Mouse (Mus musculus): ENCODE data around the gene Hrh3. TPM values are rescaled to one million over a fixed set of nuclear protein-coding genes. Genes with fewer than 3 reads are reported as not detected.

Hrh3 gene
- polyA plus RNA-seq, 1 experiment: 0.17 TPM

GRCm38 (mm10) chr2:180107081-180107480 is 2.8 kb upstream of the Hrh3 start:
- DNase-seq: no peak
- TF ChIP-seq CTCF (conservative IDR thresholded peaks at IDR 0.05; ENCODE audit: insufficient read depth, insufficient read length, low read depth, low read length) (0 out of 2 replicates have a peak, but pooled peaks have one; percentile 19), POLR2A (IDR thresholded peaks at IDR 0.05; ENCODE audit: low read depth, low read length) (no peak)
- Histone ChIP-seq H3K4me3 (ENCODE audit: insufficient read depth, low read depth, low read length) (no peak overlapping the region), H3K27ac (ENCODE audit: insufficient read depth, low read depth, low read length) (no peak overlapping the region), H3K27me3 (replicated peaks; ENCODE audit: control insufficient read depth, insufficient read depth, low read length) (peaks cover 1% of the 10 kb centered on the region; the same call in 1 of the 2 replicates), H3K4me1 (ENCODE audit: control insufficient read depth, insufficient read depth, low read length) (0 out of 2 replicates have a peak, but pooled peaks cover 3% of the 10 kb centered on the region), H3K36me3 (ENCODE audit: control insufficient read depth, insufficient read depth, low read length) (no peaks in the 10 kb centered on the region)
- 80% methylated on average over 4 of the region's 4 CpGs for WGBS

GRCm38 (mm10) chr2:180105441-180106190 is 1.3 kb upstream of the Hrh3 start:
- Histone ChIP-seq H3K4me1 (ENCODE audit: control insufficient read depth, insufficient read depth, low read length) (0 out of 2 replicates have a peak, but pooled peaks cover 3% of the 10 kb centered on the region), H3K4me3 (ENCODE audit: insufficient read depth, low read depth, low read length) (no peak overlapping the region), H3K27ac (ENCODE audit: insufficient read depth, low read depth, low read length) (no peak overlapping the region), H3K27me3 (replicated peaks; ENCODE audit: control insufficient read depth, insufficient read depth, low read length) (peaks cover 1% of the 10 kb centered on the region; the same call in 1 of the 2 replicates), H3K36me3 (ENCODE audit: control insufficient read depth, insufficient read depth, low read length) (no peaks in the 10 kb centered on the region)
- DNase-seq: peak; percentile 52
- TF ChIP-seq POLR2A (IDR thresholded peaks at IDR 0.05; ENCODE audit: low read depth, low read length): no peak
- TF ChIP-seq CTCF (conservative IDR thresholded peaks at IDR 0.05; ENCODE audit: insufficient read depth, insufficient read length, low read depth, low read length): no peak
- 21% methylated on average over 8 of the region's 8 CpGs for WGBS

GRCm38 (mm10) chr2:180104659-180105377 is 530 bp upstream of the Hrh3 start:
- Histone ChIP-seq H3K27ac (ENCODE audit: insufficient read depth, low read depth, low read length) (no peak overlapping the region), H3K4me3 (ENCODE audit: insufficient read depth, low read depth, low read length) (peak overlapping the region; percentile 22; the same call in 1 of the 2 replicates), H3K36me3 (ENCODE audit: control insufficient read depth, insufficient read depth, low read length) (no peaks in the 10 kb centered on the region), H3K4me1 (ENCODE audit: control insufficient read depth, insufficient read depth, low read length) (0 out of 2 replicates have a peak, but pooled peaks cover 3% of the 10 kb centered on the region), H3K27me3 (replicated peaks; ENCODE audit: control insufficient read depth, insufficient read depth, low read length) (peaks cover 1% of the 10 kb centered on the region; the same call in 1 of the 2 replicates)
- TF ChIP-seq POLR2A (IDR thresholded peaks at IDR 0.05; ENCODE audit: low read depth, low read length) (no peak), CTCF (conservative IDR thresholded peaks at IDR 0.05; ENCODE audit: insufficient read depth, insufficient read length, low read depth, low read length) (no peak)
- 9% methylated on average over 24 of the region's 24 CpGs for WGBS
- no peak for DNase-seq

- no peak for DNase-seq
- no peaks in the 10 kb centered on the region for H3K36me3 ChIP-seq (ENCODE audit: control insufficient read depth, insufficient read depth, low read length)
- H3K4me3 ChIP-seq (ENCODE audit: insufficient read depth, low read depth, low read length): peak overlapping the region; percentile 44; the same call in 1 of the 2 replicates
- TF ChIP-seq POLR2A (IDR thresholded peaks at IDR 0.05; ENCODE audit: low read depth, low read length) (no peak), CTCF (conservative IDR thresholded peaks at IDR 0.05; ENCODE audit: insufficient read depth, insufficient read length, low read depth, low read length) (no peak)
- under 1% methylated on average over 56 of the region's 57 CpGs for WGBS
- 0 out of 2 replicates have a peak, but pooled peaks cover 3% of the 10 kb centered on the region for H3K4me1 ChIP-seq (ENCODE audit: control insufficient read depth, insufficient read depth, low read length)
- peaks cover 1% of the 10 kb centered on the region; the same call in 1 of the 2 replicates for H3K27me3 ChIP-seq (replicated peaks; ENCODE audit: control insufficient read depth, insufficient read depth, low read length)
- no peak overlapping the region for H3K27ac ChIP-seq (ENCODE audit: insufficient read depth, low read depth, low read length)
Observed at GRCm38 (mm10) chr2:180103151-180103977, 924 bp downstream of the Hrh3 start.

GRCm38 (mm10) chr2:180099529-180099928 is 4.8 kb downstream of the Hrh3 start:
- H3K4me3 ChIP-seq (ENCODE audit: insufficient read depth, low read depth, low read length): no peak overlapping the region
- no peak overlapping the region for H3K27ac ChIP-seq (ENCODE audit: insufficient read depth, low read depth, low read length)
- TF ChIP-seq POLR2A (IDR thresholded peaks at IDR 0.05; ENCODE audit: low read depth, low read length) (no peak), CTCF (conservative IDR thresholded peaks at IDR 0.05; ENCODE audit: insufficient read depth, insufficient read length, low read depth, low read length) (no peak)
- H3K36me3 ChIP-seq (ENCODE audit: control insufficient read depth, insufficient read depth, low read length): no peaks in the 10 kb centered on the region
- H3K27me3 ChIP-seq (replicated peaks; ENCODE audit: control insufficient read depth, insufficient read depth, low read length): peaks cover 1% of the 10 kb centered on the region; the same call in 1 of the 2 replicates
- DNase-seq: no peak
- 0 out of 2 replicates have a peak, but pooled peaks cover 3% of the 10 kb centered on the region for H3K4me1 ChIP-seq (ENCODE audit: control insufficient read depth, insufficient read depth, low read length)
- WGBS: 11% methylated on average over 15 of the region's 15 CpGs

- DNase-seq: no peak
- no peak for TF ChIP-seq CTCF (conservative IDR thresholded peaks at IDR 0.05; ENCODE audit: insufficient read depth, insufficient read length, low read depth, low read length)
- TF ChIP-seq POLR2A (IDR thresholded peaks at IDR 0.05; ENCODE audit: low read depth, low read length): no peak
- Histone ChIP-seq H3K27me3 (replicated peaks; ENCODE audit: control insufficient read depth, insufficient read depth, low read length) (peaks cover under 1% of the 10 kb centered on the region; the same call in 1 of the 2 replicates), H3K27ac (ENCODE audit: insufficient read depth, low read depth, low read length) (no peak overlapping the region), H3K4me3 (ENCODE audit: insufficient read depth, low read depth, low read length) (no peak overlapping the region), H3K36me3 (ENCODE audit: control insufficient read depth, insufficient read depth, low read length) (no peaks in the 10 kb centered on the region), H3K4me1 (ENCODE audit: control insufficient read depth, insufficient read depth, low read length) (no peaks in the 10 kb centered on the region)
- 51% methylated on average over 5 of the region's 5 CpGs for WGBS
Observed at GRCm38 (mm10) chr2:180098167-180098566, 6.1 kb downstream of the Hrh3 start.
